ENCODE assay signal across 9 mouse cellular contexts in genomic region chr2:39003106-39003505, GRCm38 (mm10). TPM values are rescaled to one million over a fixed set of nuclear protein-coding genes. Genes with fewer than 3 reads are reported as not detected.
A peak's percentile ranks its signal among the peaks of the same experiment; 100 is the strongest.
DNase-seq lines count a peak whose midpoint lies in the region; ATAC-seq and TF ChIP-seq lines count a peak whose summit lies in the region.
"Had no signal": no experiment of that assay in that cellular context is flagged by ENCODE, and none has a peak within 500 bp of the region (broad histone marks: within the 10 kb centered on the region; RNA-seq: fewer than 3 reads in every experiment).

No protein-coding gene starts in this region.

- WGBS in heart, embryonic 14.5 days, result 48% methylated on average over 8 of the region's 8 CpGs
- 52% methylated on average over 8 of the region's 8 CpGs for WGBS in hindbrain, embryonic 15.5 days
- WGBS in midbrain, embryonic 13.5 days, result 58% methylated on average over 8 of the region's 8 CpGs

- no peak for DNase-seq in heart, postnatal 4 days
- DNase-seq in G1E (ENCODE audit: low spot score), result peak; percentile 20
- DNase-seq in frontal cortex, postnatal 10 days (ENCODE audit: low spot score in 2 of 2), result no peak
- no peak for DNase-seq in cerebellum, adult 9-10 months
- DNase-seq in layer of hippocampus, postnatal 25 days (ENCODE audit: extremely low spot score in 1 of 2, low spot score in 1 of 2), result no peak
- DNase-seq: thymus, adult 18-20 months had no signal

- peaks cover 47% of the 10 kb centered on the region for H3K36me3 ChIP-seq in heart, embryonic 14.5 days (ENCODE audit: control insufficient read depth, insufficient read depth, low read length)
- peaks cover 59% of the 10 kb centered on the region for H3K36me3 ChIP-seq in G1E (replicated peaks)
- peaks cover 26% of the 10 kb centered on the region for H3K36me3 ChIP-seq in hindbrain, embryonic 15.5 days
- H3K36me3 ChIP-seq in midbrain, embryonic 13.5 days, result peaks cover 44% of the 10 kb centered on the region

- peak overlapping the region; percentile 94 for H3K9ac ChIP-seq in heart, embryonic 14.5 days (ENCODE audit: low read length)
- no peak overlapping the region for H3K9ac ChIP-seq in hindbrain, embryonic 15.5 days
- peak overlapping the region; percentile 91; the same call in 1 of the 2 replicates for H3K9ac ChIP-seq in midbrain, embryonic 13.5 days (replicated peaks)

- TF ChIP-seq CTCF in G1E (IDR thresholded peaks at IDR 0.05; ENCODE audit: low read depth, low read length), result no peak

- H3K4me3 ChIP-seq in heart, embryonic 14.5 days (ENCODE audit: control insufficient read depth in 1 of 2, insufficient read depth in 1 of 2, low read depth in 1 of 2, low read length in 2 of 2), result peak overlapping the region in 1 of 2 experiments; percentile 89; a peak in 1 of 4 replicates
- H3K4me3 ChIP-seq in G1E (ENCODE audit: low read depth, low read length), result peak overlapping the region; percentile 92
- peak overlapping the region; percentile 57; the same call in 1 of the 2 replicates for H3K4me3 ChIP-seq in hindbrain, embryonic 15.5 days
- peak overlapping the region; percentile 80 for H3K4me3 ChIP-seq in midbrain, embryonic 13.5 days (replicated peaks)

- H3K27me3 ChIP-seq in heart, embryonic 14.5 days (ENCODE audit: control insufficient read depth, insufficient read depth, low read length), result no peaks in the 10 kb centered on the region
- H3K27me3 ChIP-seq in G1E (ENCODE audit: insufficient read depth, low read length), result no peaks in the 10 kb centered on the region
- no peaks in the 10 kb centered on the region for H3K27me3 ChIP-seq in hindbrain, embryonic 15.5 days
- no peaks in the 10 kb centered on the region for H3K27me3 ChIP-seq in midbrain, embryonic 13.5 days

- peak overlapping the region; percentile 98 for H3K4me2 ChIP-seq in heart, embryonic 14.5 days (ENCODE audit: low read length)
- H3K4me2 ChIP-seq in hindbrain, embryonic 15.5 days, result peak overlapping the region; percentile 79
- peak overlapping the region; percentile 98 for H3K4me2 ChIP-seq in midbrain, embryonic 13.5 days (replicated peaks)

- ATAC-seq in heart, embryonic 14.5 days (ENCODE audit: insufficient number of reproducible peaks, insufficient read depth, low FRiP score, low read depth), result no peak
- ATAC-seq in G1E (ENCODE audit: extremely low read depth, insufficient number of reproducible peaks, low FRiP score, poor library complexity, severe bottlenecking), result no peak
- ATAC-seq in hindbrain, embryonic 15.5 days (ENCODE audit: low FRiP score, low read depth), result no peak
- no peak for ATAC-seq in midbrain, embryonic 13.5 days

- H3K27ac ChIP-seq in heart, embryonic 14.5 days (replicated peaks in 1 of 2; ENCODE audit: control insufficient read depth in 1 of 2, insufficient read depth in 1 of 2, low read depth in 2 of 2, low read length in 2 of 2), result no peak overlapping the region
- H3K27ac ChIP-seq in hindbrain, embryonic 15.5 days (replicated peaks), result no peak overlapping the region
- no peak overlapping the region for H3K27ac ChIP-seq in midbrain, embryonic 13.5 days

- H3K9me3 ChIP-seq in heart, embryonic 14.5 days (ENCODE audit: control insufficient read depth, low read length), result no peaks in the 10 kb centered on the region
- no peaks in the 10 kb centered on the region for H3K9me3 ChIP-seq in G1E (replicated peaks)
- H3K9me3 ChIP-seq in hindbrain, embryonic 15.5 days, result no peaks in the 10 kb centered on the region
- H3K9me3 ChIP-seq in midbrain, embryonic 13.5 days, result no peaks in the 10 kb centered on the region

- peaks cover 7 to 26% of the 10 kb centered on the region in 2 experiments for H3K4me1 ChIP-seq in heart, embryonic 14.5 days (ENCODE audit: control insufficient read depth in 2 of 2, insufficient read depth in 2 of 2, low read length in 2 of 2)
- H3K4me1 ChIP-seq in G1E (ENCODE audit: insufficient read depth, low read depth, low read length), result peaks cover 70% of the 10 kb centered on the region
- H3K4me1 ChIP-seq in hindbrain, embryonic 15.5 days (replicated peaks), result peaks cover 36% of the 10 kb centered on the region
- peaks cover 43% of the 10 kb centered on the region for H3K4me1 ChIP-seq in midbrain, embryonic 13.5 days (replicated peaks)

RNA-seq across cellular contexts. Expression of gene Arpc5l, which starts 2.0 kb away (rescaled TPM):
- 82.8 and 85.4 TPM in 2 replicates for polyA plus RNA-seq in heart, embryonic 14.5 days (2014; fragmentation: Nextera tagmentation; extraction: Ambion mirVana)
- 10 to 100 TPM; 51.9 to 55.6 TPM for total RNA-seq in heart, postnatal 4 days (2021)
- total RNA-seq in G1E (2014; fragmentation: Nextera tagmentation) (33.3 and 34.3 TPM in 2 replicates), G1E (2017) (62.4 and 71.6 TPM in 2 replicates)
- 59.8 and 85.1 TPM in 2 replicates for polyA plus RNA-seq in G1E (2012)
- 140 and 153 TPM in 2 replicates for polyA plus RNA-seq in hindbrain, embryonic 15.5 days (2015; fragmentation: Nextera tagmentation; extraction: Ambion mirVana)
- 122 and 132 TPM in 2 replicates for polyA plus RNA-seq in midbrain, embryonic 13.5 days (2015; fragmentation: Nextera tagmentation; extraction: Ambion mirVana)
- 10 to 100 TPM; 91.9 to 96.2 TPM for total RNA-seq in layer of hippocampus, postnatal 25 days (2021)

RNA-seq across cellular contexts. Expression of gene Rpl35, which starts 2.3 kb away (rescaled TPM):
- 608 and 670 TPM in 2 replicates for polyA plus RNA-seq in heart, embryonic 14.5 days (2014; fragmentation: Nextera tagmentation; extraction: Ambion mirVana)
- 100 to 1,000 TPM; 455 to 469 TPM for total RNA-seq in heart, postnatal 4 days (2021)
- total RNA-seq in G1E (2014; fragmentation: Nextera tagmentation) (628 and 641 TPM in 2 replicates), G1E (2017) (1,378 and 1,941 TPM in 2 replicates)
- polyA plus RNA-seq in G1E (2012), result 315 and 358 TPM in 2 replicates
- polyA plus RNA-seq in hindbrain, embryonic 15.5 days (2015; fragmentation: Nextera tagmentation; extraction: Ambion mirVana), result 592 and 671 TPM in 2 replicates
- 740 and 763 TPM in 2 replicates for polyA plus RNA-seq in midbrain, embryonic 13.5 days (2015; fragmentation: Nextera tagmentation; extraction: Ambion mirVana)
- 100 to 1,000 TPM; 220 to 250 TPM for total RNA-seq in layer of hippocampus, postnatal 25 days (2021)

RNA-seq across cellular contexts. Expression of gene Wdr38, which starts 5.8 kb away (rescaled TPM):
- 0.75 and 0.96 TPM in 2 replicates for polyA plus RNA-seq in heart, embryonic 14.5 days (2014; fragmentation: Nextera tagmentation; extraction: Ambion mirVana)
- total RNA-seq in heart, postnatal 4 days (2021), result under 1 TPM; 0.11 to 0.17 TPM
- total RNA-seq in G1E (2014; fragmentation: Nextera tagmentation) (1.6 and 1.9 TPM in 2 replicates), G1E (2017) (1.8 and 2.3 TPM in 2 replicates)
- 0.25 and 0.34 TPM in 2 replicates for polyA plus RNA-seq in G1E (2012)
- 1.8 and 2.1 TPM in 2 replicates for polyA plus RNA-seq in hindbrain, embryonic 15.5 days (2015; fragmentation: Nextera tagmentation; extraction: Ambion mirVana)
- 1.6 and 1.8 TPM in 2 replicates for polyA plus RNA-seq in midbrain, embryonic 13.5 days (2015; fragmentation: Nextera tagmentation; extraction: Ambion mirVana)
- under 1 TPM; 0.49 to 0.75 TPM for total RNA-seq in layer of hippocampus, postnatal 25 days (2021)
